Mouse (Mus musculus) cerebellum, adult 11 months (tissue): ENCODE results near the gene Krt82.
"Not testable (repeated sequence)": the region's sequence is repeated elsewhere in the genome, so short reads cannot be mapped to it uniquely, and the experiment has no call there.

Experiments used
- DNase-seq: peaks from one replicate; pipeline ENCODE4 v3.0.0; 2022

Gene Krt82

DNA sequence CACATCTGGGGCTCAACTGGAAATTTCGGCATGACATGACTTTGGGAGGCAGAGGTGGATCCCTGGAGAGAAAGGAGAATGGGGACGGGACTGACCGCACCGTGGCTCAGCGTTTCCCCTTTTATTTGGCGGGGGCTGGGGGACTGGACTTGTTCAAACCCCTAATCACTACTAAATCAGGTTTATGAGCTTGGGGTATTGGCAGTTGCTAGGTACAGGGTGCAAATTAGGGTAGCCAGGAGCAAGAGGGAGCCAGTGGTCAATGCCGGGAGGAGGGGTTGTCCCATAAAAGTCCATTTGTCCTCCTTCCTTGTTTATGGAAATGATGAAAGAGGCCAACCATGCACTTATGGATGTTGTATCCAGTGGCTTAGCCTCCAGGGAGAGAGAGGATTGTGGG is at the start of gene Krt82:
Gene Krt82 (minus strand): TSS at position 101 of the 400 bp plus-strand sequence.
- no peak for DNase-seq

DNA sequence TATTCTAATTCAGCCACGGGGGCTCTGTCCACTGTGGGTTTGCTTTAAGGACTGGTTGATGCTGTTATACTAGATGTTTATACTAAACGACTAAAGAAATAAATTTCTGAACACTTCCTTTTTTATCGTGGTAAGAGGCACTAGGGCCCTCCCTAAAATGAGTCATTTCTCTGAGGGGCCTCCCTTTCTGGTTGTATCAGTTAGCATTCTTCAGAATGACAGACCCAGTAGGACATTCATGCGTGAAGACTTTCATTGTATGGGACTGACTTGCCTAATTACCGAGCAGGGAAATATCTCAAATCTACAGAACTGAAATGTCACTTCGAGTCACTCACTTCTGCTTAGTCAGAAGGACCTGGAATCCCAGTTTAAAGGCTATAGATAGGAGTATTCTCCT is 48.7 kb upstream of the Krt82 start:
- no peak for DNase-seq

DNA sequence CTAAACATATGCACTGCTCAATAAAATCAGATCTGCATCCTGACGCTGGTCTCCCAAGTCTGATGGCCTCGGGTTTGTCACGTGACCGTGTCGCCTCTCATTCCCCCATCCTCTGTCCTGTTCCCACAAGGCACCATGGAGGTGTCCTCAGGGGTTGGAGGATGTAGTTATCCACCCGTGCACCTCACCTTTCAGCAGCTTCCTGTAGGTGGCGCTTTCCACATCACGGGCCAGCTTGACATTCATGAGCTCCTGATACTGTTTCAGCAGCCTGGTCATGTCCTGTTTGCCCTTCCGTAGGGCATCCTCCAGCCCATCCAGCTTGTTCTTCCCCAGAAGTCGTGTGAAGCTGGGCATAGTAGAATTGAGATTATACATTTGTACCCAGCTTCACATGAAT is 37.7 kb upstream of the Krt82 start:
- no peak for DNase-seq

DNA sequence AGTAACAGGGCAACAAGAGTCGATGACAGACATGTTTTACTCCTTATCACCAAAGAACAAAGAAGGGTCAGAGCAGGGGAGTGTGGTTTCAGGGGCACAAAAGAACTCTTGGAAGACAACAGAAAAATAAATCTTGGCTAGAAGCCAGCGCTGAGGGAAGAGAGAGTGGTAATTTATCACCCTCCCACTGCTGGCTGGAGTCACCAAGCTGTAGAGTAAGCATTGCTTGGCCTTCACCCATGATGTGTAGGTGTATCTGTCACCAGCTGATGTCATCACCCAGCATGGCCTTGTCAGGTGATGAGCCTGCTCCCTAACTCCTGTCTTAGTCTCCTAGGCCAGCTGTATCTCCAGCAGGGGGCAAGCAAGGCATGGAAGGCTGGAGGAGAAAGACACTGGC is 34.0 kb upstream of the Krt82 start:
- no peak for DNase-seq

DNA sequence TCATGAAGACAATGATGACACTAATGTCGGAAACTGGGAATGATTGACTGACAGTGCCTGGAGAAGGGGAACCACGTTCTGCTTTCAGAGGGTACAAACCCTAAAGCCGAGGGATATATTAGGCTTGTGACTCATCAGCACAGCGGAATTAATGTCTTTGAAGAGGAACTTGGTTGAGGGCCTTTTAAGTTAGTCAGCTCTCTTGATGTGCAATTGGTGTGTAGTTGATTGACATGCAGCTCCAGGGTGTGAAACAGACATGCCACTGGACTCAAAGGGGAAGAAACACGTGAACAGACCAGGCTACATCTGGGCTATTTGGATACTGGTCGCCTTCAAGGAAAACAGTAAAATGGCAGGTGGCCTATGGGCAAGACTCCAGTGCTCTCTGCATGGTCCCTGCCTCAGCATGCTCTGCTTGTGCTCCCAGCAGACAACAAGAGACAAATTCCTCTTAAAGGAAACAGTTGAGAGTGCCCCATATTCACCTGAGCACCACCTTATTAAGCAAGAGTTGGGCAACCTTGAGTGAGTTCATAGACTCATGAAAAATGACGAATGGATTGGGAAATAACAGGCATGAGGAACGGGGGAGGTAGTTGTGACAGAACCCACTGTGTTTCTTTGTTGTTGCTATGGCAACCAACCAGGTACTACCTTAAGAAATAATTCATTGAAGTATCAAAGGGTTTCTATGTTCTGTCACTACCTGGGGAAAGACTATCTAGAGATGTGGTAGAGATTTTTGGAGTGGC is 32.9 kb upstream of the Krt82 start:
- DNase-seq = no peak

DNA sequence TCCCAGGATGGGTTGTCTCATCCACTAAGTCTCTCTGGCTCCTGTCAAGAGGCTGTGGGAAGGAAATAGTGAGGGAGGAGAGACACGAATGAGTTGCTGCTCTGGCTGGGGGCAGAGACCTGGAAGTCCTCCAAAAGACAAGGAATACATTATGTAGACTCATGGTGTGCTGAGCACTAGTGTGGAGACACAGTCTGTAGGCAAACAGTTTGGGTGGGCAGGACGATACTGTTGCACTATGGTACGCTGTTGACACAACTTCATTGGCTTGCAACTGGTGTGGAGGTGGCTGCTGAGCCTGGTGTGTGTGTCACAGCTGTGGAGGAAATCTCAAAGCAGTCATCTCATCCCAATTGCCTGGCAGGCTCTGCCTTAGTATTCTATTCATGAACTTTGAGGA is 31.2 kb upstream of the Krt82 start:
- no peak for DNase-seq

DNA sequence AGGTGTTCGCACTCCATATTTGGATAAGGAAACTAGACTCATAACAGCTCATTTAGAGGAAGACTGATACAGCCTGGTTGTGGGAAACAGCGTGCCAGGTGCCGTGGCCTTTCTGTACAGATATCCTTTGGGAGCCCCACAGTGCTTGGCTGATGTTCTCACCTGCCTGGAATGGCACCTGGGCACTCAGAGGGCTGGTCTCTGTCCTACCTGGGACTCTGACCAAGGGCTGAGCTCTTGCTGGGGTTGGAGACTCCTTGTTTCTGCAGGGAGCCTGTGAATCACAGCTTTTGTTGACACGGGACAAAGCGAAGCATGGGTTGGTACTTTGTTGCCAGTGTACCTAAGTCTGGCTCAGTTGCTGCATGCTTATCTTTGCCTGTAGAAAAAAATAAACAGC is 25.0 kb upstream of the Krt82 start:
- DNase-seq = no peak

DNA sequence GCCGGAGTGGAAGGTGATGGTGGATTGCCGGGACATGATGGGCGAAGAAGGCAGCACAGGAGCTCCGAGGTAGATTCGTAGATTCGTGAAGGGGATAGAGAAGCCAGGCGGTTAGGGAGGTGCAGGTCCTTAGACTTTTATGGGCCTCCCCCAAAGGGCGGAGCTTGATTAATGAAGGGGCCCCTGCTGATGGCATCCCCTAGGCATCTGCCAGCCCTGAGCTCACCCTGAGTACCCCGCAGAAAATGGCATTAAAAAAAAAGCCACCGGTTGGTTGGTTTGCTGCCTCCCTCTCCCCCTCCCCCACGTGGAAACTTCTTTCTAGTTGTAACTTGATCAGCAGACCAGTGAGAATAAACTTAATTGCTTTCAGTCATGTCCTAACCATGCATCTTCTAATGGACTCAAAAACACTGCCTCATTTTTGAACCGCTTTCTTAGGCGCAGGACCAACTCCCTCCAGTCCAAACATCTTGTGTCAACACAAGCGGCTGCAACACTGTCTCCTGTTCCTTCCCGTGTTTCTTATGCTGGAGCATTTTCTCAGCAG is 23.4 kb upstream of the Krt82 start, which contains the start of gene Krt75:
Gene Krt75 (minus strand): TSS at position 109 of the 550 bp plus-strand sequence.
- no peak for DNase-seq

DNA sequence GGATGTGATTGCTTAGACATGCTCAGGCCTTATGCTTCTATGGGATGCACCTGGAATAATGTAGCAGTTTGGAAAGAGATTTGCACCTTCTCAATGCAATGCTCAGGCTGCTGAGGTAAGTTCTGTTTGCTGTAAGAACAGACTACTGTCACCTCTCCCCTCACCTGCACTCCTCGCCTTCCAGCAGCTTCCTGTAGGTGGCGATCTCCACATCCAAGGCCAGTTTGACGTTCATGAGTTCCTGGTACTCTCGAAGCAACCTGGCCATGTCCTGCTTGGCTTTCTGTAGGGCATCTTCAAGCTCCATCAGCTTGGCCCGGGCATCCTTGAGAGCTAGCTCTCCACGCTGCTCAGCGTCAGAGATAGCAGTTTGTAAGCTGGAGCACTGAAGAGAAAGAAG is 17.3 kb upstream of the Krt82 start:
- DNase-seq = no peak

DNA sequence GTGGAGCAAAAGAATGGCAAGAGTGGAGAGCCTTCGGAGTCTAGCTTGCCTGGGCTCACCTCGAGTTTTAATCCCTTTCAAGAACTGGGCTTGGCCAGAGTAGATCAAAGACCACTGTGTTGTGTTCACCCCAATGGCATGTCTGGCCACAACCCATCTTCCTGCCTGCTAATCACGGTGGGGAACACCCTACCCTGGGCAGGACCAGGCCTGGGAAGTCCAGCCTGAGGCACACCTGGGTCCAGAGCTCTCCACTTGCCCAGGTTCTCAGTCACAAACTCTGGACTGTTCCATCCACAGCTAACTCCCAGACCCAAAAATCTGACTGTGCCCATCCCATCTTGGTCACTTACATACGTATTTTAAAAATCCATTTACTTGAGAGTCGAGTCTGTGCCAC is 12.4 kb upstream of the Krt82 start, which contains the start of gene Krt90:
Gene Krt90 (minus strand): TSS at position 101 of the 400 bp plus-strand sequence.
- no peak for DNase-seq

DNA sequence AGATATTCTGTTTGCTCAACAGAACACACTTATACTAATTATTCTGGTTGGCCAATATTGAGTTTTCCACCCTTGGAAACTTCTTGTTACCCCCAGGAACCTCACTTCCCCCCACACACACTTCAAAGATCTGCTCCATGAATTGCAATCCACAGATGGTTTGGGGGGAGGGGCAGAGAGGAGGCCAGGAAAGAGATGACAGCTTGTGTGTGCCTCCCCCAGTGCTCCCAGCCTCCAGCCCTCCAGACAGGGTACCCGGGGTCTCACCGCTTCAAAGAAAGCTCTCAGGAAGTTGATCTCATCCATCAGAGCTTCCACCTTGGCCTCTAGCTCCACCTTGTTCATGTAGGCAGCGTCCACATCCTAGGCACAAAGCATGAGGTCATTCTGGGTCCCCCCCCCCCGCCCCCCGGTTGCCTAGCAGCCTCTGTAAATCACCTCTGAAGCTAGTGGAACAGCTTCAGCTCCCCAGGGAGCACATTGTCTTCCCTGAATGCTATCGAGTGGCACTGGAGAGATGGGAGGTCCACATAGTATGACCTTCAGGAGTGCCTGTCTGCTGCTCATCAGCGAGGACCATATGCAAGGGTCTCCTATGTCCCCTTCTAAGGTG is 7.7 kb upstream of the Krt82 start:
- no peak for DNase-seq

DNA sequence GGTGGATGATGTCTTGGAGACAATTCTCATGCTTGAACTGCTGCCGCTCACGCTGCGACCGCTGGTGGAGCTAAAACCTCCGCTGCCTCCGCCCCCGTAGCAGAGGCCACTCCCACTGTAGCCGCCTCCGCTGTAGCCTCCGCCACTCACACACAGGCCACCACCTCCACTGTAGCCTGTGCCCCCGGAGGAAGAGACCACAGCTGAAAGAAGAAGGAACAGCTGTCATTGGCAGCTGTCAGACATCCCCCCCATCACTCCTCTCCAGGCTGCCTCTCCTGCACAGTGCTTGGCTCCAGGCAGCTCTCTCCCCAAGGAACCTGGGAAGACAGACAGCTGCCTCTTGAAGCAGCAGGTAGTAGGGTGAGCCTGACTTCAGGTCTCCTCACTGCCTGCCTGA is 2.7 kb upstream of the Krt82 start:
- DNase-seq = no peak

DNA sequence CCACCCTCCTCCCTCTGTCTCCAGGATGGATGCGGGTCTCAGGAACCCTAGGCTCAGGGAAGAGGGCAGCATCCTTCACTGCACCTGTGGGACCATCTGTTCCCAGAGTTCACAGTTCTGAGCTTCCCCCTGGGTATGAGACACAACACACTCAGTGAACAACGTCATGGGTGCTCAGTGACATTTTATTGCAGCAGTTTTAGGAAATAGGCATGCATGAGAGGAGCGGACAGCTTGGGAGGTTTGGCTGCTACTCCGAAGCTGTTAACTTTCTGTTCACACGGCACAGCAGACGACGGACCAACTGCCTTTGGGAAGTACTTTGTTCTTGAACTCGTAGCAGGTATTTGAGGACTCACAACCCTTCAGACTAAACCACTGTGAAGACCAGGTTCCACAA is 1.7 kb upstream of the Krt82 start:
- DNase-seq = no peak

DNA sequence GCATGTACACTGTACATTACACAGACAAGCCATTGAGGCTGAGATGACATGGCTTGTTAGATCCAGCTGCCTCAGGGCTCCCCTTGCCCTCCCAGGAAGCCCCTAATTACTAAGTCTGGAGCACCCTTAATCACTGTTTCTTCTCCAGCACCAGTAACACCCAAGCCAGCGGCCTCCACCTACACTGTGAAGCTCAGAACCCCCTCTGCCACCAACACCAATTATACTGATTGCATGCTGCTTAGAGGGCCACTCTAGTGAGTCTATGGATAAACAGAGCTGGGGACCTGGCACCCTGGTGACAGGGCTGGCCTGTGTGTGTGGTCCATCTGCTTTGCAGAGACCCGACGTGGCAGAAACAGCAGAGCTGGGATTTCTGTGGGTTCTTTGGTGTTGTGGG is 6.0 kb downstream of the Krt82 start:
- no peak for DNase-seq

DNA sequence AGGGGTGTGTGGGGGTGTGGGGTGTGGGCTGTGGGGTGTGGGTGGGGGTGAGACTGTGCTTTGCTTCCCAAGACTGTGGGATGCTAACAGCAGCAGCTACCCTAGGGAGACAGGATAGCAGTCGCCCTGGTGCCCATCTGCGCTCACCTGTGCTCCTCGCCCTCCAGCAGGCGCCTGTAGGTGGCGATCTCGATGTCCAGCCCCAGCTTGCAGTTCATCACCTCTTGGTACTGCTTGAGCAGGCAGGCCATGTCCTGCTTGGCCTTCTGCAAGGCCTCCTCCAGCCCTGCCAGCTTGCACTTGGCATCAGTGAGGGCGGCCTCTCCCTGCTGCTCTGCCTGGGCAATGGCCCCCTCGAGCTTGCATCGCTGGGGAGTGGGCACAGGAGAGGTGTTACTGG is 7.9 kb downstream of the Krt82 start:
- DNase-seq = no peak

DNA sequence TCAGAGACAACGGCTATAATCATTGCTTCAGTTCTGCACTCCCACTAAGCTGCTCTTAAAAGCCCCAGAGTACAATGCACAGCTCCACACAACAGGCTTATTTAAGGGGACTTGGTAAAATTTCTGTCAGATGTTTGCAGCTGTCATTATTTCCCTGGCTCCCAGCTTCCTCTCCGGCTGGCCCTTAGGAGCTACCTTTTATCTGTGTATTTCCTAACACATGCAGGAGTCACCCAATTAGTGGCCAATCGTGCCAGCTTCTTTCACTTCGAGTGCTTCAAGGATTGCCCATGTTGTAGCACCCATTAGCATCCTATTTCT is 11.9 kb downstream of the Krt82 start:
- no peak for DNase-seq

DNA sequence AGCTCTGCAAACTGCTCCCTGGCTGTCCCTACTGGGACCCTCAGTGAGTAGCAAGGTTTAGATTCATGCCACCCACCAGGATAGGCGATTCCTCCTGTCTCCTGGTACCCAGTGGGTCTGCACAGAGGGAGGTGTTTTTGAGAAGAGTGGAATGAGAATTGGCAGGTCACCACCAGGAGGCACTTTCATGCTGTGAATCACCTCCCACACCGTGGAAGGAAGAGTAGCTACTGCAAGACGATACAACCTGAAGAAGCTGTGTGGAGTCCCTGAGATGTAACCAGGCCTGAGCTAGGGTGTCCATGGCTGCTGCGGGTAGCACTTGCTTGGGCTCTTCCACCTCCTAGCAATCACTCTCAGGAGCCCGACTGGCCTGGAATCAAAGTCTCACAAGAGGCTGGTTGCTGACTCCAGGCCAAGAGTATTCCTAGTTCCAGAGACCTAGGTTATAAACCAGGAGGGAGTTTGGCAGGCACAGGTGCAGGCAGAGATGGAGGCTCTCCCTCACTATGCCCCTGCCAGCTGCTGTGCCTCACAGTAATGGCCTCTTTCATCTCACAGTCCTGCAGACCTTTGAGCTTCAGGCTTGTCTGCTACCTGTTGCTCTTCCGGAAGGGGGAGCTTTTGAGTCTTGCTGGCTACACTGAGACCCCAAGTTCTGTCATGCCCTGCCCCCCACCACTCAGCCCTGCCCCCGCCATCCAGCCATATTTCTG is 12.4 kb downstream of the Krt82 start:
- no peak for DNase-seq

DNA sequence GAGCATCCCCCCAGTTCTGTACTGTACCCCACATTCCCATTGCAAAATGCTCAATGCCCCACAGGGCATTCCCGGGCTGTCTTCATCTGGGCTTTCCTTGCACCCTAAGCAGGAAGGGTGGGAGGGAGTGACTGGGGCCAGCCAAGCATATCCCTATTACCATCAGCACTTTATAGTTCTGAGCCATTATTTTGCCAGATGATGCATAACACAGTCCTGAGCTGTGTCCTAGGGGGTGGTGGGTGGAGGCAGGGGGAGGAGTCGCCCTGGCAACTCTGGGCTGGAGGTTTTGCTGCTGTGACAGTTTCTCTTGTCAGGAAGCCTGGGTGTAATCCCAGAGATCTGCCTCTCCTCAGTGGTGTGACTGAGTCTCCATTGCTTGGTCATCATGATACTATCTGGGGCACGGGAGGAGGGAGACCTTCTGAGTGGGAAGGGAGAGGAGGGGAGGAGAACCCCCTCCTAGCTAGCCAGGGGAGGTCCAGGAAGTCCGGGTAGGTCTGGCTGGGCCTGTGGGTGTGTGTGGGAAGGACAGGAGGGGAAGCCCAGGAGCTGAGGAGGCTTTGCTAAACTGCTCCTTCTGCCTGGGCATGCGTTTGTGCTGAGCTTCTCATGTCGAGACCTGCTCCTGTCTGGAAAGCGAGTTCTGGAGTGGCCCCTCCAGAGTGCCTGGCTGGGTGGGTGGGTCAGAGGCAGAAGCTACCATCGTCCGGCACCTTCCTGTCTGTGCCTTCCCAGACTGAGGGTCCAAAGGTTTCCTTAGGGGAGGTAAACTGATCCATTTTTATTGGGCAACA is 14.2 kb downstream of the Krt82 start:
- DNase-seq = no peak

DNA sequence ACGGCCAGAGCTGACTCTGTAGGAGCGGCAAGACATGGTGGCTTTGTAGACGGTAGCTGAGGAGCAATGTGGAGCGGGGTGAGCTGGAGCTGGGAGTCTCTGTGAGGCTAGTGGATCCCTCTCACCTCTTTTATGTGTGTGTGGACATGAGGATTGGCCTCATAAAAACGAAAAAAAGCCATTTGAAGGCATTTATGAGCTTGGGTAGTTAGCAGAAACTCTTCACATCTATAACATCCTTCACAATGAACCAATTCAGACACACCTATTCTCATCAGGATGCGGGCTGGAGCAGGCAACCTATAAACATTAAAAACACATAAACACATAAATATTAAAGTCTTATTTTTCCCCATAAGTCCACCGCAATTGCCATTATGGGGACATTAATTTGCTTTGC is 17.7 kb downstream of the Krt82 start, which contains the start of gene Krt84:
Gene Krt84 (minus strand): TSS at position 101 of the 400 bp plus-strand sequence.
- no peak for DNase-seq

DNA sequence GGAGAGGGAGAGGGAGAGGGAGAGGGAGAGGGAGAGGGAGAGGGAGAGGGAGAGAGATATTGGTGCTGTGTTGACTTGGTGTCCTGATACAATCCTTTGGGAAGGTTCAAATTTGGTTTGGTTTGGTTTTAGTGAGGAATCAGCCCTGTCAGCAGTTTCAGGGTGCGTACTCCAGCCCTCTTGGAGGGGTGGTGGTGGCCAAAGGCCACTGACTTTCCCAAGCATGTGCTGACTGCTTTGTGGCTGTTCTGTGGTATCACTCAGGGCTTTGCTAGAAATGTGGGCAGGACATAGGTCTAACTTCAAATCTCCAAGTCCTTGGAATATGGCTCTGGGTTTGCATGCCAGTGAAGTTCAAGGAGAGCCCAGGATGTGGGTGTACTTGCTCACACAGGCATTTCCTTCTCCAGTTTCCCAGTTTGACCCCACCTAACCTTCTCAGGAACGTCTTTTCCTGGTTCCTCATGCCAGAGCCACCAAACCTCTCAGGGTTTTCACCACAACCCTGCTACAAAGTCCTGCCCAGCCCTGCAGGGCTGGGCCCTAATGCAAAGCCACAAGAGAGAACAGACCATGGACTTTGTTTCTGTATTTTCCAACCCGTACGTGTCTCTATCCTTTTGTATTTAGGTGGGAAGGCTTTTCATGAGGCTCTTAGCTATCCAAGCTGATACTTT is 27.8 kb downstream of the Krt82 start:
- no peak for DNase-seq

DNA sequence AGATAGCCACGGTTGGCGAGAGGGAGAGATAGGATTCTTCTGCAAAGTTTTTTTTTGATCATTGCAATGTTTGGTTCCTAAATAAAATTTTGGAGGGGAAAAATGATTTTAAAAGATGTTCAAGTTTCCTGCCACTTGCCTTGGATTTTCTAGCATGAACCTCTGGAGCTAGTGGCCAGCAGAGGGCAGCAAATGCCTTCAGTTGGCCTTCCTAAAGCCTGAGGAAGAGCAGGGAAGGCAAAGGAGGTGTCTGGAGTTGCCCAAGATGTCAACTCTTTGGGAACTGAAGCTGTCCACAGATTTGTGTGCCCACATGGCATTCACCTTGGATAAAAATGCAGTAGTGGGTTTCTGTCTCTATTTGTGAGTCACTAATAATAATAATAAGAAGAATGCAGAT is 30.7 kb downstream of the Krt82 start:
- peak; percentile 40 for DNase-seq

DNA sequence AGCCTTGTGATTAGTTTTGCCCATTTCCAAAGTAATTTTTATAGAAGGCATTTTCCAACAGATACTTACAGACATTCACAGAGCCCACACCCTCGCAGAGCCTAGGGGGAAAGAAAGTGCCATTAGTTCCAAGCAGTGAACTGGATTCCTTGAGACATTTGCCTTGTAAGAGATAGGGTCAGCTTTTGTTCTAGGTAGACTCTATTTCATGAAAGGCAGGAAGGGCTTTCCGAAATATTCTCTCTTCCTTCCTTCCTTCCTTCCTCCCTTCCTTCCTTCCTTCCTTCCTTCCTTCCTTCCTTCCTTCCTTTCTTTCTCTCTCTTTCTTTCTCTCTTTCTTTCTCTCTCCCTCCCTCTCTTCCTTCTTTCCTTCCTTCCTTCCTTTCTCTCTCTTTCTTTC is 33.3 kb downstream of the Krt82 start, which contains the start of gene Gm49425:
Gene Gm49425 (minus strand): TSS at position 101 of the 400 bp plus-strand sequence.
- not testable (repeated sequence) for DNase-seq
